Mouse (Mus musculus) ovary, postnatal 10 days (tissue): ENCODE data around the gene Ifi47.

Experiments
- DNase-seq: peaks from one replicate; pipeline ENCODE4 v3.0.0; 2022; ENCODE audit warnings: low spot score

The Ifi47 gene

GRCm38 (mm10) chr11:49089735-49090507 is 13.5 kb downstream of the Ifi47 start:
- DNase-seq: no peak

- no peak for DNase-seq
Measured at GRCm38 (mm10) chr11:49090551-49090950, 14.2 kb downstream of the Ifi47 start.

GRCm38 (mm10) chr11:49091171-49091570 is 14.8 kb downstream of the Ifi47 start:
- DNase-seq: no peak

- no peak for DNase-seq
Measured at GRCm38 (mm10) chr11:49092053-49092586, 15.7 kb downstream of the Ifi47 start.

GRCm38 (mm10) chr11:49092786-49093185 is 16.4 kb downstream of the Ifi47 start:
- DNase-seq: no peak

- DNase-seq: no peak
Measured at GRCm38 (mm10) chr11:49093861-49094660, 17.7 kb downstream of the Ifi47 start.

- DNase-seq: no peak
Measured at GRCm38 (mm10) chr11:49095367-49095766, 19.0 kb downstream of the Ifi47 start.

- DNase-seq: no peak
Measured at GRCm38 (mm10) chr11:49100409-49100808, 24.0 kb downstream of the Ifi47 start.

GRCm38 (mm10) chr11:49101500-49101899 is 25.1 kb downstream of the Ifi47 start:
- DNase-seq: no peak

- DNase-seq: peak; percentile 71
Measured at GRCm38 (mm10) chr11:49103047-49103693, 26.8 kb downstream of the Ifi47 start.

GRCm38 (mm10) chr11:49105752-49106151 is 29.4 kb downstream of the Ifi47 start:
- no peak for DNase-seq

GRCm38 (mm10) chr11:49107650-49108537 is 31.5 kb downstream of the Ifi47 start:
- DNase-seq: no peak

- DNase-seq: no peak
Measured at GRCm38 (mm10) chr11:49108833-49109232, 32.4 kb downstream of the Ifi47 start.

GRCm38 (mm10) chr11:49111000-49111399 is 34.6 kb downstream of the Ifi47 start:
- DNase-seq: no peak

GRCm38 (mm10) chr11:49112624-49113219 is 36.3 kb downstream of the Ifi47 start:
- no peak for DNase-seq

- DNase-seq: no peak
Measured at GRCm38 (mm10) chr11:49114158-49114557, 37.8 kb downstream of the Ifi47 start.

GRCm38 (mm10) chr11:49114774-49115173 is 38.4 kb downstream of the Ifi47 start, which contains the start of gene Olfr1396:
Olfr1396 (minus strand) TSS chr11:49114874.
- no peak for DNase-seq

- no peak for DNase-seq
Measured at GRCm38 (mm10) chr11:49119635-49120034, 43.2 kb downstream of the Ifi47 start.

GRCm38 (mm10) chr11:49124169-49124568 is 47.8 kb downstream of the Ifi47 start:
- DNase-seq: no peak

GRCm38 (mm10) chr11:49141974-49142373 is 65.6 kb downstream of the Ifi47 start, which contains the start of gene Olfr1395:
Olfr1395 (plus strand) TSS chr11:49142274.
- no peak for DNase-seq
